Mouse (Mus musculus) heart, postnatal 0 days (tissue): ENCODE results near the gene 2010300C02Rik. TPM values are rescaled to one million over a fixed set of nuclear protein-coding genes. Genes with fewer than 3 reads are reported as not detected.

Source experiments
- ATAC-seq: fragments of 200-750 bp; cut with Nextera tagmentation; 2 replicates; pipeline ENCODE4 v1.8.0; 2017; ENCODE audit warnings: low read depth, moderate number of reproducible peaks, moderate library complexity; ENCODE audit not compliant: insufficient read depth
- DNase-seq: peaks from one replicate; pipeline ENCODE4 v3.0.0-alpha.2; 2016; ENCODE audit warnings: low spot score
- H3K27ac ChIP-seq: fragments of 300-500 bp; sonication (generic); 2 replicates; pipeline ENCODE4 v1.5.1; 2014; ENCODE audit warnings: low read depth, mild to moderate bottlenecking
- H3K27me3 ChIP-seq: fragments of 300-500 bp; sonication (generic); 2 replicates; pipeline ENCODE4 v1.6.1; 2014; ENCODE audit warnings: low read length, mixed read lengths; ENCODE audit not compliant: control insufficient read depth, insufficient read depth
- H3K36me3 ChIP-seq: fragments of 300-500 bp; sonication (generic); replicated peaks from 2 replicates; pipeline ENCODE4 v1.6.1; 2014; ENCODE audit warnings: low read length, mixed read lengths; ENCODE audit not compliant: control insufficient read depth, insufficient read depth
- H3K4me1 ChIP-seq: fragments of 300-500 bp; sonication (generic); 2 replicates; pipeline ENCODE4 v1.6.1; 2014; ENCODE audit warnings: antibody characterized with exemption; ENCODE audit not compliant: control insufficient read depth, insufficient read depth
- H3K4me2 ChIP-seq: fragments of 300-500 bp; sonication (generic); 2 replicates; pipeline ENCODE4 v1.6.1; 2014; ENCODE audit warnings: low read depth, mild to moderate bottlenecking, low read length, moderate library complexity
- H3K4me3 ChIP-seq: fragments of 300-500 bp; sonication (generic); 2 replicates; pipeline ENCODE4 v1.5.1; 2014; ENCODE audit warnings: low read depth, low read length
- H3K9ac ChIP-seq: fragments of 300-500 bp; sonication (generic); replicated peaks from 2 replicates; pipeline ENCODE4 v1.6.1; 2014; ENCODE audit warnings: low read depth, low read length, mixed read lengths
- H3K9me3 ChIP-seq: fragments of 300-500 bp; sonication (generic); replicated peaks from 2 replicates; pipeline ENCODE4 v1.6.1; 2016; ENCODE audit warnings: low read length; ENCODE audit not compliant: control insufficient read depth
- CTCF ChIP-seq: IDR thresholded peaks from 2 replicates; pipeline ENCODE4 v1.5.1; 2016; ENCODE audit warnings: antibody characterized with exemption, control low read depth, low read depth
- EP300 ChIP-seq: IDR thresholded peaks from 2 replicates; pipeline ENCODE4 v1.6.1; 2016; ENCODE audit warnings: antibody characterized with exemption, low read depth
- WGBS: fragments of 180-500 bp; shearing (Covaris S2); extraction: QIAGEN DNeasy Blood & Tissue Kit; methylation state at CpG from one replicate; pipeline ENCODE4 v1.1.7; 2014; 5-methylcytosine and 5-hydroxymethylcytosine counted together
- polyA plus RNA-seq: library from polyadenylated mRNA; unstranded; fragments of >200 nt; fragmentation: Nextera tagmentation; extraction: Ambion mirVana; gene quantifications from 2 replicates; pipeline ENCODE4 v1.2.1, GENCODE M21; 2015
- total RNA-seq: library from RNA; depleted of rRNA; stranded (reverse); fragments of >200 nt; gene quantifications from 2 replicates; pipeline ENCODE4 v1.2.3, GENCODE M21; 2014; ENCODE audit warnings: low replicate concordance

The 2010300C02Rik gene
- total and polyA plus RNA-seq, 2 experiments from 2014 or later = 0.46 to 1.0 TPM

DNA sequence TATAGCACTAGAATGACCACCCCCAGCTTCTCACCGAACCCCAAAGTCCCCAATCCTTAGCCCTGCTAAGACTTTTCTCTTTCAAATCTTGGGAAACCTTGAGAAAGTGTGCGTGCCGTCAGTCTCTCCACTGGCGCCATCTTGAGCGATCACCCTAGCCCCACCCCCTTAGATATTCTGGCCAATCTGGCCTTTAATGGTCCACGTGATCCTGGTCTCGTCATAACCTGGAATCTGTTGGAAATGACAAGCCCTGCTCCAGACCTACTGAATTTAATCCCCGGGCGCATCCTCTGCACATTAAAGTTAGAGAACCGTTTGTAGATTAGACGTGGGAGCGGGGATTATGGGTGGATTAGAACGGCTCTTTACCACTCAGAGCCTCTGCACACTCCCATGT lies 140.2 kb downstream of the 2010300C02Rik start:
- TF ChIP-seq EP300 (no peak), CTCF (no peak)
- 89% methylated on average over 13 of the region's 13 CpGs for WGBS
- ATAC-seq = no peak

DNA sequence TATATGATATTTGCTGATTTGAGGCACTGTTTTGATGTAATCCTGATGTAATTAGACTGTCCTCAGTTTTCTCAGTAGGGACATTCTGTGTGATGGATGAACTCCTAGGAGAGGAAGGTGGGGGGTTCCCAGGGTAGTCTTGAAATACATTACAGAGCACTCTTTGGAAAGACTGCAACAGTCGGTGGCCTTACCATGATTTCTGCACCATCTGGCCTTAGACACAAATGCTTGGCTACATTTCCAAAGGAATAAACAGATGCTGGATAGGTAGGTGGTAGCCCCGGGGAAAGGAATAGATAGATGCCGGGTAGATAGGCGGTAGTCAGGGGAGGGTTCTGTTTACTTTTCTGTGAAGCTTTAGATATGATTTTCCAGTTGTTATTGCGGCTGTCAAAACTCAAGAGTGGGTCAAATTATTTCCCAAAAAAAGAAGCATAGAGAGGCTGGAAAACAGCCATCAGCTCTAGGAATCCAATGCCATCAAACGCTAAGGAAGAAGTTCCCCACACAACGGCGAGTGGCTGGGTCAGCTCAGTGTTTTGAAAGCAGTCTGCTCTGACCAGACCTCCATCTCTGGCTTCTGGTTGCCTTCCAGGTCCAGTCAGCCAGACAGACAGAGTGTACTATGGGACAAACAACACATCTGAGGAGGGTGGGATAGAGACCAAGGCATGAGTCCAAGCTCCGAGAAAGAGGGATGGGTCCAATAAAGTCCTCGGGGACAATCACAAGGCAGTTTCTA lies 147.2 kb downstream of the 2010300C02Rik start:
- H3K27ac ChIP-seq = no peak overlapping the region
- H3K9ac ChIP-seq = no peak overlapping the region
- no peaks in the 10 kb centered on the region for H3K36me3 ChIP-seq
- no peak for TF ChIP-seq CTCF
- TF ChIP-seq EP300 = no peak
- H3K27me3 ChIP-seq = no peaks in the 10 kb centered on the region
- H3K9me3 ChIP-seq = no peaks in the 10 kb centered on the region
- DNase-seq (no peak), ATAC-seq (no peak)
- 62% methylated on average over 10 of the region's 10 CpGs for WGBS
- no peaks in the 10 kb centered on the region for H3K4me1 ChIP-seq
- no peak overlapping the region for H3K4me2 ChIP-seq
- H3K4me3 ChIP-seq = no peak overlapping the region

More for the DNA sequence above, 140.2 kb downstream of the 2010300C02Rik start:
- no peaks in the 10 kb centered on the region for H3K36me3 ChIP-seq
- no peaks in the 10 kb centered on the region for H3K9me3 ChIP-seq
- H3K4me2 ChIP-seq = no peak overlapping the region
- H3K9ac ChIP-seq = no peak overlapping the region
- H3K4me3 ChIP-seq = no peak overlapping the region
- no peak for DNase-seq
- no peaks in the 10 kb centered on the region for H3K4me1 ChIP-seq
- no peaks in the 10 kb centered on the region for H3K27me3 ChIP-seq
- no peak overlapping the region for H3K27ac ChIP-seq

DNA sequence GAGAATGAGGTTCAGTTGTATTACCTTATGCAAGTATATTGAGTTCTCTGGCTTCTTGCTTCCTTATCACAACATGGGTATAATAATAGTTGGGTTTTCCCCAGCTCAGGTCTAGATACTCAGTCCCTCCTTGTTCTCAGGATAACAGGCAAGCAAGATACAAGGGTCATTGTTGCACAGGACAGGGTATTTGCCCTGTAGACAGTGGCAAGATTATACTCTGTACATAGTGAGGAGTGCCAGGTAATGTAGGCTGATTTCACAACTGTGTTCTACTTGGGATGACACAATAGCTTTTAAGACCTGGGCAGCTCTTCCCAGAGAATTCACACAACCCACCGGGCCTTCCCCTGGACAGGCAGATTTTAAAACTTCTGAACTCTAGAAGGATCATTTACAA lies 151.5 kb downstream of the 2010300C02Rik start:
- no peak overlapping the region for H3K4me3 ChIP-seq
- WGBS = 82% methylated on average over 1 of the region's 1 CpGs
- H3K4me2 ChIP-seq = no peak overlapping the region
- no peaks in the 10 kb centered on the region for H3K9me3 ChIP-seq
- TF ChIP-seq CTCF (no peak), EP300 (no peak)
- H3K36me3 ChIP-seq = no peaks in the 10 kb centered on the region
- no peak for ATAC-seq
- DNase-seq = no peak
- H3K27me3 ChIP-seq = no peaks in the 10 kb centered on the region
- no peak overlapping the region for H3K9ac ChIP-seq
- H3K4me1 ChIP-seq = no peaks in the 10 kb centered on the region
- H3K27ac ChIP-seq = no peak overlapping the region

DNA sequence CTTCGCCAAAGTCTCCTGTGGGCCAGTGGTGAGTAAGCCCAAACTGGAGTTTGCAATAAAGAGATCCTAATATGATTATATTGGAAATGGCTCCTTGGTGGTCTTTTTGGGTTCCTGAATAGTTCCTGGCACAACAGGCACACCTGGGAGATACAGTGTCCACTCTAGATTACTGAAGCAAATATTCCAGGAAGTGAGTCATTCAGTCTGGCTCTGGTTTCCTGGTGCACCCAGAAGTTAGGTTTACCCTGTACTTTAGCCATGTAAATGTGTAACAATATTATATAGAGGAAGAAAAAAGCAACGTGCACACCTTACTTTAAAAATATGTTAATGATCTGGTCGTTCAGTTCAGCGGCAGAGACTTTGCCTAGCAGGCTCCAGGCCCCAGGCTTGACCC lies 153.1 kb downstream of the 2010300C02Rik start:
- Histone ChIP-seq H3K27ac (no peak overlapping the region), H3K9ac (no peak overlapping the region), H3K4me3 (no peak overlapping the region), H3K4me2 (no peak overlapping the region), H3K9me3 (no peaks in the 10 kb centered on the region), H3K4me1 (no peaks in the 10 kb centered on the region), H3K27me3 (no peaks in the 10 kb centered on the region), H3K36me3 (no peaks in the 10 kb centered on the region)
- DNase-seq (no peak), ATAC-seq (no peak)
- WGBS = 75% methylated on average over 4 of the region's 4 CpGs
- TF ChIP-seq EP300 (no peak), CTCF (no peak)

DNA sequence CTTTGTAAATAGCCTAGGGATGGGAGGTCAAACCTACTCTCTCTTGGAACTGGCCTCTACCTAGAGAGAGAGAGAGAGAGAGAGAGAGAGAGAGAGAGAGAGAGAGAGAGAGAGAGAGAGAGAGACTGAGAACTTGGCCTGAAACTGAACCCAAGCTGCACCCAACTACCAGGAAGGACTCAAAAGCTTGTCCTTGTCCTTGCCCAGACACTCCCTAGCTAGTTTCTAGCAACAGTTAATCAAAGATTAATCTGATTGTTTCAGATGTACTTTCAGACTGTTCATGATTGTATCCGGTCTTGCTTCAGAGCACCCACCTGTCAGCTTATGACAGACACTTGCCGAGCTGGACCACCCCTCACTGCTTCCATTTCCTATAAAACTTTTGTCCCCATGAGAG lies 153.5 kb downstream of the 2010300C02Rik start:
- TF ChIP-seq CTCF (no peak), EP300 (no peak)
- Histone ChIP-seq H3K27me3 (no peaks in the 10 kb centered on the region), H3K36me3 (no peaks in the 10 kb centered on the region), H3K9me3 (no peaks in the 10 kb centered on the region), H3K4me2 (no peak overlapping the region), H3K9ac (no peak overlapping the region), H3K27ac (no peak overlapping the region), H3K4me1 (no peaks in the 10 kb centered on the region), H3K4me3 (no peak overlapping the region)
- 70% methylated on average over 2 of the region's 2 CpGs for WGBS
- ATAC-seq = no peak
- DNase-seq = no peak

DNA sequence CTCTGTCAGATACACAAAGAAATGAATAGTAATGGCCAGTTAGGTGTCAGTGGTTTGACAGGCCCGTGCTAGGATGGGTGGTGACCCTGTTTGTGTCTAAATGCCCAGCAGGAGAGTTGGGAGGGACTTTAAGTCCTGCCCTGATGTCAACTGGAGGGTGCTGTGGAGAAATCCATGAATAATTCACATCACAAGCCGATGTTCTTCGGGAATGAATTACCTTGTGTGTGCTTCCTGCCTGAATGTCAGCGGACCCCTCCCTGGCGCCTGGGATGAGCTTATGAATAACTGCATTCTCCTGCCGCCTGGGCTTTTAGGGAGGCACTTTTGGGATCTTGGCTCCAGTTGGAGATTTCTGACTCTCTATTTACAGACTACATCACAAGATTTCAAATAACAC lies 154.5 kb downstream of the 2010300C02Rik start:
- Histone ChIP-seq H3K27ac (no peak overlapping the region), H3K36me3 (no peaks in the 10 kb centered on the region), H3K4me3 (no peak overlapping the region), H3K27me3 (no peaks in the 10 kb centered on the region), H3K9ac (no peak overlapping the region), H3K9me3 (no peaks in the 10 kb centered on the region), H3K4me1 (no peaks in the 10 kb centered on the region), H3K4me2 (no peak overlapping the region)
- WGBS = 47% methylated on average over 6 of the region's 6 CpGs
- no peak for DNase-seq
- ATAC-seq = no peak
- TF ChIP-seq EP300 (no peak), CTCF (no peak)
